Mouse (Mus musculus) right cerebral cortex, postnatal 36 days (tissue): ENCODE data around the gene Cnot11.
"Not testable (repeated sequence)": the region's sequence is repeated elsewhere in the genome, so short reads cannot be mapped to it uniquely, and the experiment has no call there.

Experiments used
- DNase-seq, 2 experiments: peaks; one replicate each; pipeline ENCODE4 v3.0.0; 2022; ENCODE audit warnings: low spot score in 2 of 2, mixed read lengths in 1 of 2

Cnot11 gene

GRCm38 (mm10) chr1:39579139-39579538 lies 44.3 kb downstream of the Cnot11 start:
- DNase-seq, result no peak

GRCm38 (mm10) chr1:39581215-39581614 lies 46.4 kb downstream of the Cnot11 start:
- no peak for DNase-seq

GRCm38 (mm10) chr1:39583173-39583572 lies 48.4 kb downstream of the Cnot11 start:
- no peak for DNase-seq

DNA sequence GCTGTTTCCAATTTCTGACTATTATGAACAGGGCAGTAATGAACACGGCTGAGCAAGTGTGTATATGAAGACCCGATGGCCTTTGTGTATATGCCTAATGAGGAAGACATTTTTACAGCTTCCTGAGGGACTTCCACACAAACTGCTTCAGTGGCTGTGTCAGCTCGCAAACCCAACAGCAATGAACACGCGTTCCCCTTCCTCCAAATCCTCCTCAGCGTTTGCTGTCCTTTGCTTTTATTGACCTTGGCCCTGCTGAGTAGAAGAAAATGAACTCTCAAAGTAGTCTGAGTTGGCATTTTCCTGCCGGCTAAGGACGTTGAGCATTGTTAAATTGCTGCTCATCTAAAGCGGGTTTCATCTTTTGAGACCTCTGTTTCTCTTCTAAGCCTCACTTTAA lies 50.6 kb downstream of the Cnot11 start:
- no peak for DNase-seq

- no peak for DNase-seq
Observed at GRCm38 (mm10) chr1:39590193-39590592, 55.4 kb downstream of the Cnot11 start.

- not testable (repeated sequence) for DNase-seq
Observed at GRCm38 (mm10) chr1:39591557-39591956, 56.8 kb downstream of the Cnot11 start.

DNA sequence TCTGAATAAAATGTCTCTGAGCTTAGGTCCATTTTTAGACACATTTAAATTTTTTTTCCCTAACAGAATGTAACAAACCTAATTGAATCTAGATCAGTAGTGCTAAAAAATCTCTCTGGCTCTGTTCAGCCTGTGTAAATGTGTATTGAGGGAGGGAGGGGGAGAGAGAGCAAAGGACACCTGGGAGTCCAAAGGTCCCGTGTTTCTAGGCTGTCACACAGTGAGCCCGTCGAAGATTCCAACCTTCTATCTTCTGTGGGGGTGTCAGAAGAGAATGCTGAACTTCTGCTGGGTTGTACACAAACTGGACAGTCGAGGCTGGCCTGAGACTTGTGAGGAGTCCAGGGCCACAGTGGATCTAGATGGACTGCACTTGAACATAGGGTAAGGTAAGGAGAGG lies 57.3 kb downstream of the Cnot11 start:
- DNase-seq, result no peak

DNA sequence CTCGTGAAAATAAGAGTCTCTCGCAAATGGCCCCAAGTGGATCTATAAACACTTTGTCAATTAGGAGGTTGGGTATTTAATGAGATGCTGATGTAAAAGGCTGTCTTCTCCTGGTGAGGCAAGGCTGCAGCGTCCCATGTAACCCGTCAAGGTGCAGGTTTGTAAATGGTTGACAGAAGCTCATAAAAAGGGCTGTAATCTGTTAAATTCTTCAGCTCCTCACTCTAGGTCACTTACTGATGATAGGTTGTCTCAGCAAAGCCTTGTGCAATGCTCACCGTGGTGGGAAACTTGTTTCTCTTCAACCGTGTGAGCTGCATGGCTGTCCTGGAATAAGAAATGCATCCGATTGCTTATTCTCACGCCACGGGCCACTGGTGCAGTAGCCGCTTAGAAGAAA lies 59.0 kb downstream of the Cnot11 start:
- no peak for DNase-seq
